Mouse (Mus musculus) lung, adult 2 months (tissue): ENCODE measurements around the gene Ppp6r3. TPM values are rescaled to one million over a fixed set of nuclear protein-coding genes. Genes with fewer than 3 reads are reported as not detected.
A peak's percentile ranks its signal among the peaks of the same experiment; 100 is the strongest.

Source experiments
- DNase-seq: peaks from one replicate; pipeline ENCODE4 v3.0.0; 2022
- H3K4me1 ChIP-seq: fragments of 200-500 bp; 2 replicates; pipeline ENCODE4 v1.6.1; 2011; ENCODE audit warnings: low read length; ENCODE audit not compliant: control insufficient read depth, insufficient read depth
- H3K4me3 ChIP-seq: fragments of 200-500 bp; replicated peaks from 2 replicates; pipeline ENCODE3; 2011; ENCODE audit warnings: low read depth, mild to moderate bottlenecking, control low read depth, low read length; ENCODE audit errors: extremely low read depth
- CTCF ChIP-seq: fragments of 200-500 bp; IDR thresholded peaks from 2 replicates; pipeline ENCODE4 v1.5.1; 2011; ENCODE audit warnings: mild to moderate bottlenecking, low read length, control low read depth; ENCODE audit not compliant: insufficient read depth
- POLR2A ChIP-seq: fragments of 200-500 bp; IDR thresholded peaks from 2 replicates; pipeline ENCODE4 v1.6.1; 2011; ENCODE audit warnings: low read depth, mild to moderate bottlenecking, control low read depth, low read length, borderline replicate concordance; ENCODE audit errors: extremely low read depth
- WGBS: fragments of 180-500 bp; shearing (Covaris S2); methylation state at CpG from one replicate; pipeline ENCODE4 v1.1.7; 2018; 5-methylcytosine and 5-hydroxymethylcytosine counted together
- polyA plus RNA-seq: library from polyadenylated mRNA; depleted of rRNA; stranded (reverse); fragments of >200 nt; gene quantifications from 2 replicates; pipeline ENCODE4 v1.2.3, GENCODE M21; 2012

Ppp6r3 gene
- polyA plus RNA-seq, 1 experiment, result 55.6 TPM

- Histone ChIP-seq H3K4me3 (no peak overlapping the region), H3K4me1 (peaks cover 21% of the 10 kb centered on the region)
- WGBS, result 78% methylated on average over 4 of the region's 4 CpGs
- TF ChIP-seq CTCF (no peak), POLR2A (no peak)
- DNase-seq, result peak; percentile 27
Observed at GRCm38 (mm10) chr19:3577265-3577910, 1.8 kb upstream of the Ppp6r3 start.

- no peak for TF ChIP-seq CTCF
- no peak for TF ChIP-seq POLR2A
- Histone ChIP-seq H3K4me1 (peaks cover 21% of the 10 kb centered on the region), H3K4me3 (peak overlapping the region; percentile 22)
- no peak for DNase-seq
- 71% methylated on average over 5 of the region's 5 CpGs for WGBS
Observed at GRCm38 (mm10) chr19:3576451-3577264, 1.1 kb upstream of the Ppp6r3 start.

GRCm38 (mm10) chr19:3575276-3575631 lies 295 bp downstream of the Ppp6r3 start:
- TF ChIP-seq CTCF, result no peak
- TF ChIP-seq POLR2A, result no peak
- DNase-seq, result no peak
- under 1% methylated on average over 35 of the region's 50 CpGs for WGBS

GRCm38 (mm10) chr19:3574593-3575094 lies 905 bp downstream of the Ppp6r3 start:
- TF ChIP-seq CTCF, result no peak
- TF ChIP-seq POLR2A, result no peak
- peaks cover 21% of the 10 kb centered on the region for H3K4me1 ChIP-seq
- WGBS, result 0% methylated on average over 9 of the region's 9 CpGs
- no peak for DNase-seq
- H3K4me3 ChIP-seq, result peak overlapping the region; percentile 93

More at GRCm38 (mm10) chr19:3575276-3575631, 295 bp downstream of the Ppp6r3 start:
- peak overlapping the region; percentile 93 for H3K4me3 ChIP-seq
- peaks cover 21% of the 10 kb centered on the region for H3K4me1 ChIP-seq

GRCm38 (mm10) chr19:3564309-3564708 lies 11.2 kb downstream of the Ppp6r3 start:
- TF ChIP-seq POLR2A (no peak), CTCF (no peak)
- H3K4me1 ChIP-seq, result peaks cover 42% of the 10 kb centered on the region
- 8% methylated on average over 3 of the region's 3 CpGs for WGBS
- peak; percentile 42 for DNase-seq
- no peak overlapping the region for H3K4me3 ChIP-seq

- H3K4me1 ChIP-seq, result peaks cover 37% of the 10 kb centered on the region
- 49% methylated on average over 6 of the region's 6 CpGs for WGBS
- peak; percentile 27 for DNase-seq
- TF ChIP-seq CTCF (no peak), POLR2A (no peak)
- H3K4me3 ChIP-seq, result no peak overlapping the region
Observed at GRCm38 (mm10) chr19:3562752-3563151, 12.8 kb downstream of the Ppp6r3 start.

GRCm38 (mm10) chr19:3562298-3562697 lies 13.3 kb downstream of the Ppp6r3 start:
- no peak for TF ChIP-seq CTCF
- no peak for TF ChIP-seq POLR2A
- H3K4me1 ChIP-seq, result peaks cover 33% of the 10 kb centered on the region
- no peak for DNase-seq
- WGBS, result 82% methylated on average over 2 of the region's 2 CpGs
- H3K4me3 ChIP-seq, result no peak overlapping the region

- Histone ChIP-seq H3K4me3 (no peak overlapping the region), H3K4me1 (peaks cover 15% of the 10 kb centered on the region)
- TF ChIP-seq CTCF, result no peak
- no peak for TF ChIP-seq POLR2A
- DNase-seq, result no peak
- WGBS, result 74% methylated on average over 2 of the region's 2 CpGs
Observed at GRCm38 (mm10) chr19:3556169-3556827, 19.3 kb downstream of the Ppp6r3 start.

GRCm38 (mm10) chr19:3554785-3555184 lies 20.8 kb downstream of the Ppp6r3 start:
- 83% methylated on average over 8 of the region's 8 CpGs for WGBS
- TF ChIP-seq CTCF (no peak), POLR2A (no peak)
- Histone ChIP-seq H3K4me3 (no peak overlapping the region), H3K4me1 (peaks cover 9% of the 10 kb centered on the region)
- DNase-seq, result no peak
